Mouse (Mus musculus) mesoderm, embryonic 11.5 days (tissue): ENCODE measurements around the gene Akr1b10.
"Not testable (repeated sequence)": the region's sequence is repeated elsewhere in the genome, so short reads cannot be mapped to it uniquely, and the experiment has no call there.

Source experiments
- DNase-seq: peaks from one replicate; pipeline ENCODE4 v3.0.0-alpha.2; 2012; ENCODE audit warnings: low read depth, low spot score

Akr1b10 gene

GRCm38 (mm10) chr6:34371700-34372351, 12.2 kb upstream of the Akr1b10 start:
- DNase-seq: peak; percentile 87

DNA sequence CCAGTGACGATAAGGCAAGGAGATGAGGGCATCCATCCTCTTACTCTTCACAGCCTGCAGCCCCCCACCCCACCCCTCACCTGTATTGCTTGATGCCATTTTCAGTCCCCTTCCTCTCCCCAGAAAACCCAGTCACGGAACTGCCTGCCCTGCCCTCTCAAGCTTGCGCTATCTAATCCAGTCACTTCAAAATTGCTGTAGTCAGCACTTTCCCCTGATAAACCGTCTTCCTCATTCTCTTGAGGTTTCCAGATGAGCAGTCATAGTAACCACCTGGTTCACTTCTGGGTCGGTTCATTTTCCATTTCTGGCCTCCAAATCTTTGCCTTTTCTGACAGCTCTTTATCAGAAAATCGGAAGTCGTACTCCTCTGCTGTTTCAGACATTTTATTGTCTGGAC, 10.2 kb upstream of the Akr1b10 start:
- no peak for DNase-seq

- not testable (repeated sequence) for DNase-seq
Observed at GRCm38 (mm10) chr6:34375888-34376287, 8.1 kb upstream of the Akr1b10 start.

GRCm38 (mm10) chr6:34383401-34383800, 617 bp upstream of the Akr1b10 start:
- DNase-seq: no peak

DNA sequence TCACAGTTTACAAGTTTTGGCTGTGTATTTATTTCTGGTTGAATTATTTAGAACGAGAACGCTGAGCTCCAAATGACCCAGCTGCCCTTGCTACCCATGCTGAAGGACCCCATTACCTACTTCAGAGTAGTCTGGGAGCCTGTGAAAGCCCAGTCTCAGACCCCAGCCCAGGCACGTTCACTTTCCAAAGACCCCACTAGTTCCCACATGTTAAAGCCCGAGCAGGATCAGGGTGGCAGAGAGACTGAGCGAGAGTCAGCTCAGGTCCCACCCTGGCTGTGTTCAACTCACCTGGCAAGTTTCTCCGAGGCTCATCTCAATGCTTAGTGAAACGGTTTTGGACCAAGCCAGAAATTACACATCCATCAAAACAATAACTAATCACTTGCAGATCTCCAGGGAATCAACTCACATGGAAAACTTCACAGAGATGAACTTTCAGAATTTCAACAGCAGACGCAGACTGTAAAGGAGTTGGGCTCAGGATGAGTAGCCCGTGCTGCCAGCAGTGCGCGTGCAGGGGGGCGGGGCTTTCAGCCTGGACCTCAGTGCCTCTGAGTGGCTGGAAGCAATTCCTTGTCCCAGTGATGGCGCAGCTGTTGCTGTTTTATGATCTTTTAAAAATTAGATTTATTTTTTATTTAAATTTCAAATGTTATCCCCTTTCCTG, 818 bp downstream of the Akr1b10 start:
- peak; percentile 39 for DNase-seq

DNA sequence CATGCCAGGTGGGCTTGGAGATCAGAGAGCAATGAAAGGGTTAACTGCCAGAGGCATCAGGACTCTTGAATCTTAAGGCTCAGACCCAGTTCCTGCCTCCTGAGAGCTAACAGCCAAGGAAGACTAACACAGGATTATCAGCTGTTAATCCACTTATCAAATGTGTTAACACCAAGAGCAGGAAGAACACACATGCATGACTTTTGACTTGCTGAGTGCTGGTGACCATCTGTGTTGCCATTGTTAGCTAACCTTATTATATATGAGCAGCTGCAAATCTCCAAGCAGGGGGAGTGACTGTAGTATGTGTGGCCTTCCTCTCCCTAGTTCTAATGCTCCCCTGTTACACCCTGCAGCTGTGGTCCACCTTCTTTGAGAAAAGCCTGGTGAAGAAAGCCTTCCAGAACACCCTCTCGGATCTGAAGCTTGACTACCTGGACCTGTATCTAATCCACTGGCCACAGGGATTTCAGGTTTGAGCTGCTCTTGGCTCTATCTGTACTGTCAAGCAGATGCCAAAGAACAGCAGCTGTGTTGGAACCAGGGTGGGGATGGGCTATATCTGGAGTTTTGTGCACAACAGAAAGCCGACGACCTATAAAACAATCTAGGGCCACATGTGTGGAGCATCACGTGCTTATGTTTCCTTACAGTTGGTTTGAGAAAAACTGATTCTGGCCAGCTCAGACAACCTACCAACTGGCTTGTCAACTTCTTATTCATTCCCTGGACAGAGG, 4.6 kb downstream of the Akr1b10 start:
- no peak for DNase-seq

- no peak for DNase-seq
Observed at GRCm38 (mm10) chr6:34395897-34396296, 11.9 kb downstream of the Akr1b10 start.

- DNase-seq: no peak
Observed at GRCm38 (mm10) chr6:34398431-34398830, 14.4 kb downstream of the Akr1b10 start.

- no peak for DNase-seq
Observed at GRCm38 (mm10) chr6:34399606-34400220, 15.7 kb downstream of the Akr1b10 start.

- no peak for DNase-seq
Observed at GRCm38 (mm10) chr6:34400696-34401095, 16.7 kb downstream of the Akr1b10 start.

GRCm38 (mm10) chr6:34406746-34407145, 22.7 kb downstream of the Akr1b10 start:
- no peak for DNase-seq

DNA sequence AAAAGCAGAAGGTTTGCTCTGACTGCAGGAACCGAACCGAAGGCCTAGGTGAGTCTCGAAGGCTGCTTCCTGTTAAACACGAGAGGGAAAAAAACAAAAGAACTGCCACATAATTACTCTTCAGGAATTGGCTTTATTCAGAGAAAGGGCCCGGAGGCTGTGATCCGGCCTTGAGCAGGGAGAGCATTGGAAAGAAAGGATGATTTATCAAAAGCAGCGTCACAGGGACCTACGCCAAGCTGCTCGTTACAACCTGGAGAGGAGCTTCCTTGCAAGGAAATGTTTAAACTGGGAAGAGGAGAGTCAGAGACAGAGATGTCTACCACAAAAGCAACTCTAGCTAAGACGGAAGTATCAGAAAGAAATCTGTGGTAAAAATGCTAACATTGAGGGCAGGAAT, 23.4 kb downstream of the Akr1b10 start:
- no peak for DNase-seq

DNA sequence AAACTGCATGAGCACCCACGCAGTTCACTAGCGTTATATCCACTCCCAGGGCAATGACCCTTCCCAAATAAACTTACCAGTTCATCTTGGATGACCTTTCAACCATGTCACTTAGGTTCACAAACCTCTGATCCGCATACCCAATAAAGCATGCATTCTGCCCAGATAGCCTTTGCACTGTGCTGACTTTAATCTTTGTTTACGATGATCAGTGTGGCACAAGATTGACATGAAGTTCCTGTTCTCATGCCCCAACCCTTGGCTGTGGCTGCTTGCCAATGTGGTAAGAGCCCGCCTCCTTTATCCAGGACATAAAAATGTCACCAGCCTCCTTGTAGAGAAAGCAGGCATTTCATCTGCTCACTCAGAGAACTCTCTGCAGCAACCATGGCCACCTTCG, 28.0 kb downstream of the Akr1b10 start, which contains the start of gene Akr1b7:
Gene Akr1b7 (plus strand): TSS at position 312 of the 400 bp plus-strand sequence.
- DNase-seq: no peak

DNA sequence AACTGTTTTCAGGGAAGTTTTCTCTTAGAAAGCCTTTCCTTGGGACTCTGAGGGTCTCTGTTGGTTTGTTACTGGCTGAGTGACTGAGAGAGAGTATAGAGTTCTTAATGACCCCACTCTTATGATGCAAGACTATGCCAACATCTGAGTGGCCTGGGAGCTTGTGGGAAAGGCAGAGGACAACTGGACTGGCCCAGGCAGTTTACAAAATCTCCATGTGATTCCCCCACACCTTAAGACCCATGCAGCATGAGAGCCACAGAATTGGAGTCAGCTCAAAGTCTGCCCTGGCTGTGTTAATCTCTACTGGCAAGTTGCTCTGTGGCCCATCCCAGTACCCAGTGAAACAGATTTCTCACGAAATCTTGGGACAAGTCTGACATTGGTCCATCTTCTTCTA, 28.7 kb downstream of the Akr1b10 start:
- no peak for DNase-seq

DNA sequence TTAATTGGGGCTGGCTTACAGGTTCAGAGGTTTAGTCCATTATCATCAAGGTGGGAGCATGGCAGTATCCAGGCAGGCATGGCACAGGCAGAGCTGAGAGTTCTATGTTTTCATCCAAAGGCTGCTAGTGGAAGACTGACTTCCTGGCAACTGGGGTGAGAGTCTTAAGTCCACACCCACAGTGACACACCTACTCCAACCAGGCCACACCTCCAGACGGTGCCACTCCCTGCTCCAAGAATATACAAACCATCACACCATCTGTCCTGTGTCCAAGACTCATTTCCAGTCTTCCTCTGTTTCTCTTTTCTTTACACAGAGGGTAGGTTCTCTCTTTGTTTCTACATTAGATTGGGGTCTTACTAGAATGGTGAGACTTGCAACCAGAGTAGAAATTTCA, 29.4 kb downstream of the Akr1b10 start:
- DNase-seq: not testable (repeated sequence)

- no peak for DNase-seq
Observed at GRCm38 (mm10) chr6:34416521-34416920, 32.5 kb downstream of the Akr1b10 start.

DNA sequence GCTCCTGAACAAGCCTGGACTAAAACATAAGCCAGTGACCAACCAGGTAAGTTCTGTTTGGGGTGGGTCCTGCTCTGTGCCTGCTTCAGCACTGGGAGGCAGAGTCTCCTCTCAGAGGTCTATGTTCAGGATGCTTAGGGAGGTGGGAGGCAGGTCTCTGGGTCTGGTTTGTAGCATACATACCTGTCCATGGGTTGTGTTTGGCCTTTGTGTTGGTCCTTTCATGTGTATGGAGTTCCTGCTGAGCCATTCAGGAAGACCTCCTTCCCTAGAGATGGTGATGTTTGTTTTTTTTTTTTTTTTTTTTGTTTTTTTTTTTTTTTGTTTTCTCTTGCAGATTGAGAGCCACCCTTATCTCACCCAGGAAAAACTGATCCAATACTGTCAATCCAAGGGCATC, 35.1 kb downstream of the Akr1b10 start:
- DNase-seq: no peak

- no peak for DNase-seq
Observed at GRCm38 (mm10) chr6:34439006-34439405, 55.0 kb downstream of the Akr1b10 start.

DNA sequence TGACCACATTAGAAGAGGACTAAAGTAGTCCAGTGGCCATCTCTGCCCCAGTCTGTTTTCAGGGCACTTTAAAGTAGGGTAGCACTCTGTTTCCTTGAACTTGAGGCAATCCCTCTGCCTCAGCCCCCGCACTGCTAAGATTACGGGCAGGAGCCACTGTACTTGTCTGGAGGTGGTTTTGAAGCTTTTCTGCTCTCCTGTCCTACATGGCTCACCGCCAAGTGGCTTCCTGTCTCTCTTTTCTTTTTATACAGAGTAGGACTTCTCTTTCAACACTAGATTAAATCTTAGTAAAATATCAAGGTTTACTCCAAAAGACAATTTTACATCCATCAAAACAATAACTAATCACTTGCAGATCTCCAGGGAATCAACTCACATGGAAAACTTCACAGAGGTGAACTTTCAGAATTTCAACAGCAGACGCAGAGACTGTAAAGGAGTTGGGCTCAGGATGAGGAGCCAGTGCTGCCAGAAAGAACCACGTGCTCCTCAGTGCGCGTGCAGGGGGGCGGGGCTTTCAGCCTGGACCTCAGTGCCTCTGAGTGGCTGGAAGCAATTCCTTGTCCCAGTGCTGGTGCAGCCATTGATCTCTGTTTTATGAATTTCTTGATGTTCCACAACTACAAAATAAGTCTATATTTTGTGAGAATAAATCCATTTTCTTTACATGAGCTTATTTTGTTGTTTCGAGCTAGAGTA, 57.7 kb downstream of the Akr1b10 start:
- no peak for DNase-seq

- DNase-seq: no peak
Observed at GRCm38 (mm10) chr6:34443791-34444190, 59.8 kb downstream of the Akr1b10 start.
